Mouse (Mus musculus): ENCODE measurements around the gene Agtpbp1.

- TF ChIP-seq CTCF (IDR thresholded peaks at IDR 0.05; ENCODE audit: extremely low read depth, insufficient read length, insufficient replicate concordance, low read depth, low read length) = no peak
- no peak for TF ChIP-seq POLR2A (IDR thresholded peaks at IDR 0.05; ENCODE audit: low read depth, low read length)
These were observed 46.4 kb downstream of the Agtpbp1 start for GRCm38 (mm10) chr13:59538661-59539060.
